In genomic region chr2:140395744-140396231, GRCm38 (mm10) we compare ENCODE assay signal across 8 mouse cellular contexts. TPM values are rescaled to one million over a fixed set of nuclear protein-coding genes. Genes with fewer than 3 reads are reported as not detected.
A peak's percentile ranks its signal among the peaks of the same experiment; 100 is the strongest.
DNase-seq lines count a peak whose midpoint lies in the region; ATAC-seq and TF ChIP-seq lines count a peak whose summit lies in the region.

No protein-coding gene starts in this region.

- peak overlapping the region; percentile 54 for H3K9ac ChIP-seq in heart, postnatal 0 days (replicated peaks; ENCODE audit: low read depth, low read length)
- peak overlapping the region; percentile 60 for H3K9ac ChIP-seq in liver, embryonic 14.5 days (replicated peaks)
- H3K9ac ChIP-seq in neural tube, embryonic 13.5 days, result peak overlapping the region; percentile 84

- peak overlapping the region; percentile 87 for H3K4me3 ChIP-seq in E14TG2a.4 (replicated peaks; ENCODE audit: low read length)
- H3K4me3 ChIP-seq in forebrain, embryonic 10.5 days, result peak overlapping the region; percentile 82
- H3K4me3 ChIP-seq in heart, postnatal 0 days (ENCODE audit: low read depth, low read length), result peak overlapping the region; percentile 86
- H3K4me3 ChIP-seq in liver, embryonic 14.5 days (ENCODE audit: insufficient read depth in 1 of 2, low read depth in 2 of 2, low read length in 2 of 2), result peak overlapping the region; percentile 60 to 72
- H3K4me3 ChIP-seq in neural tube, embryonic 13.5 days, result peak overlapping the region; percentile 80

- peak; percentile 54 for ATAC-seq in heart, postnatal 0 days (ENCODE audit: insufficient read depth, low read depth)
- ATAC-seq in liver, embryonic 14.5 days (ENCODE audit: insufficient read depth), result peak; percentile 60
- peak; percentile 88 for ATAC-seq in neural tube, embryonic 13.5 days (ENCODE audit: low read depth)

- WGBS in forebrain, embryonic 10.5 days, result 1% methylated on average over 50 of the region's 58 CpGs
- WGBS in heart, postnatal 0 days, result under 1% methylated on average over 35 of the region's 58 CpGs
- WGBS in liver, embryonic 14.5 days (ENCODE audit: insufficient replicate concordance), result under 1% methylated on average over 56 of the region's 58 CpGs
- under 1% methylated on average over 39 of the region's 58 CpGs for WGBS in neural tube, embryonic 13.5 days

- H3K4me2 ChIP-seq in heart, postnatal 0 days (ENCODE audit: low read depth, low read length), result peak overlapping the region; percentile 99
- peak overlapping the region; percentile 89 for H3K4me2 ChIP-seq in liver, embryonic 14.5 days (ENCODE audit: low read depth)
- H3K4me2 ChIP-seq in neural tube, embryonic 13.5 days, result peak overlapping the region; percentile 90

- H3K27ac ChIP-seq in forebrain, embryonic 10.5 days, result peak overlapping the region; percentile 89
- no peak overlapping the region for H3K27ac ChIP-seq in heart, postnatal 0 days (ENCODE audit: low read depth)
- no peak overlapping the region for H3K27ac ChIP-seq in liver, embryonic 14.5 days
- peak overlapping the region; percentile 81 for H3K27ac ChIP-seq in neural tube, embryonic 13.5 days (replicated peaks)

- no peaks in the 10 kb centered on the region for H3K9me3 ChIP-seq in E14TG2a.4 (ENCODE audit: low read length)
- H3K9me3 ChIP-seq in forebrain, embryonic 10.5 days, result no peaks in the 10 kb centered on the region
- H3K9me3 ChIP-seq in heart, postnatal 0 days (replicated peaks; ENCODE audit: control insufficient read depth, low read length), result no peaks in the 10 kb centered on the region
- no peaks in the 10 kb centered on the region for H3K9me3 ChIP-seq in liver, embryonic 14.5 days (ENCODE audit: control insufficient read depth, low read length)
- H3K9me3 ChIP-seq in neural tube, embryonic 13.5 days, result no peaks in the 10 kb centered on the region

- peaks cover 12% of the 10 kb centered on the region for H3K27me3 ChIP-seq in E14TG2a.4 (ENCODE audit: insufficient read depth, low read length)
- H3K27me3 ChIP-seq in forebrain, embryonic 10.5 days (ENCODE audit: poor library complexity, severe bottlenecking), result peaks cover 13% of the 10 kb centered on the region
- H3K27me3 ChIP-seq in heart, postnatal 0 days (ENCODE audit: control insufficient read depth, insufficient read depth, low read length), result no peaks in the 10 kb centered on the region
- peaks cover 14% of the 10 kb centered on the region for H3K27me3 ChIP-seq in liver, embryonic 14.5 days (ENCODE audit: control insufficient read depth, insufficient read depth, low read length)
- no peaks in the 10 kb centered on the region for H3K27me3 ChIP-seq in neural tube, embryonic 13.5 days

- peaks cover 18% of the 10 kb centered on the region for H3K4me1 ChIP-seq in E14TG2a.4 (replicated peaks; ENCODE audit: low read depth, low read length)
- peaks cover 14% of the 10 kb centered on the region for H3K4me1 ChIP-seq in forebrain, embryonic 10.5 days
- peaks cover 5% of the 10 kb centered on the region; the same call in 1 of the 2 replicates for H3K4me1 ChIP-seq in heart, postnatal 0 days (ENCODE audit: control insufficient read depth, insufficient read depth)
- H3K4me1 ChIP-seq in liver, embryonic 14.5 days (replicated peaks; ENCODE audit: control insufficient read depth in 2 of 2, insufficient read depth in 2 of 2, low read length in 1 of 2), result peaks cover 0 to 3% of the 10 kb centered on the region in 2 experiments; a peak in 1 of 4 replicates
- H3K4me1 ChIP-seq in neural tube, embryonic 13.5 days (replicated peaks), result peaks cover 14% of the 10 kb centered on the region

- H3K36me3 ChIP-seq in E14TG2a.4 (ENCODE audit: insufficient read depth, low read length), result no peaks in the 10 kb centered on the region
- H3K36me3 ChIP-seq in forebrain, embryonic 10.5 days (replicated peaks), result no peaks in the 10 kb centered on the region
- no peaks in the 10 kb centered on the region for H3K36me3 ChIP-seq in heart, postnatal 0 days (replicated peaks; ENCODE audit: control insufficient read depth, insufficient read depth, low read length)
- no peaks in the 10 kb centered on the region for H3K36me3 ChIP-seq in liver, embryonic 14.5 days (replicated peaks; ENCODE audit: control insufficient read depth, insufficient read depth, low read depth)
- H3K36me3 ChIP-seq in neural tube, embryonic 13.5 days, result no peaks in the 10 kb centered on the region

- no peak for TF ChIP-seq EP300 in heart, postnatal 0 days (IDR thresholded peaks at IDR 0.05; ENCODE audit: low read depth)
- no peak for TF ChIP-seq EP300 in liver, embryonic 14.5 days (IDR thresholded peaks at IDR 0.05; ENCODE audit: low read depth)

- DNase-seq in adrenal gland, postnatal 4 days (ENCODE audit: low spot score in 2 of 2), result peak; percentile 3 to 11
- peak; percentile 55 for DNase-seq in forebrain, embryonic 10.5 days (ENCODE audit: extremely low spot score, low spot score)
- DNase-seq in heart, postnatal 0 days (ENCODE audit: low spot score), result peak; percentile 11
- DNase-seq in kidney, postnatal 25 days, result peak; percentile 34 to 81
- peak in 1 of 3 experiments; percentile 6 for DNase-seq in liver, embryonic 14.5 days (ENCODE audit: low read depth in 3 of 3, low spot score in 3 of 3)
- DNase-seq in thymus, postnatal 36 days, result peak; percentile 20 to 44

- TF ChIP-seq CTCF in E14TG2a.4 (conservative IDR thresholded peaks at IDR 0.05; ENCODE audit: low read length), result no peak
- no peak for TF ChIP-seq CTCF in heart, postnatal 0 days (IDR thresholded peaks at IDR 0.05; ENCODE audit: low read depth)
- no peak for TF ChIP-seq CTCF in liver, embryonic 14.5 days (IDR thresholded peaks at IDR 0.05; ENCODE audit: low read depth)

RNA-seq across cellular contexts. Expression of gene Macrod2, which starts 0.7 kb away (rescaled TPM):
- total RNA-seq in adrenal gland, postnatal 4 days (2021), result 1 to 10 TPM; 7.4 to 9.6 TPM
- 33.5 and 34.2 TPM in 2 replicates for polyA plus RNA-seq in forebrain, embryonic 10.5 days (2016; fragmentation: Nextera tagmentation; extraction: Ambion mirVana)
- total RNA-seq in heart, postnatal 0 days (2014; rRNA removed; ENCODE audit: low replicate concordance), result 5.5 and 11.8 TPM in 2 replicates
- 17.4 and 18.4 TPM in 2 replicates for polyA plus RNA-seq in heart, postnatal 0 days (2015; fragmentation: Nextera tagmentation; extraction: Ambion mirVana)
- 1.3 and 2.1 TPM in 2 replicates for polyA plus RNA-seq in liver, embryonic 14.5 days (2012; rRNA removed)
- polyA plus RNA-seq in liver, embryonic 14.5 days (2014; fragmentation: Nextera tagmentation; extraction: Ambion mirVana), result 7.5 and 7.7 TPM in 2 replicates
- polyA plus RNA-seq in neural tube, embryonic 13.5 days (2015; fragmentation: Nextera tagmentation; extraction: Ambion mirVana), result 66.2 and 78.9 TPM in 2 replicates

RNA-seq across cellular contexts. Expression of gene Sel1l2, which starts 6.3 kb away (rescaled TPM):
- not detected for total RNA-seq in adrenal gland, postnatal 4 days (2021)
- polyA plus RNA-seq in forebrain, embryonic 10.5 days (2016; fragmentation: Nextera tagmentation; extraction: Ambion mirVana), result not detected in 2 replicates
- not detected in 2 replicates for total RNA-seq in heart, postnatal 0 days (2014; rRNA removed; ENCODE audit: low replicate concordance)
- polyA plus RNA-seq in heart, postnatal 0 days (2015; fragmentation: Nextera tagmentation; extraction: Ambion mirVana), result not detected in 2 replicates
- not detected in 2 replicates for polyA plus RNA-seq in liver, embryonic 14.5 days (2012; rRNA removed)
- not detected in 2 replicates for polyA plus RNA-seq in liver, embryonic 14.5 days (2014; fragmentation: Nextera tagmentation; extraction: Ambion mirVana)
- not detected in 2 replicates for polyA plus RNA-seq in neural tube, embryonic 13.5 days (2015; fragmentation: Nextera tagmentation; extraction: Ambion mirVana)

Comparison
In these comparisons a context has a peak if more than half of its experiments do, and no peak if none do; other contexts are left out.
1. H3K27ac ChIP-seq: peak in forebrain, embryonic 10.5 days (single experiment) and neural tube, embryonic 13.5 days (single experiment); none in heart, postnatal 0 days (single experiment) and liver, embryonic 14.5 days (single experiment).
2. Peak in every context shown above with its lines, with median percentiles within 50 percentile points of each other: H3K4me3 ChIP-seq, ATAC-seq, H3K4me2 ChIP-seq and H3K9ac ChIP-seq.